Mouse (Mus musculus) CH12.LX (cell line): ENCODE measurements around the gene Sctr. TPM values are rescaled to one million over a fixed set of nuclear protein-coding genes. Genes with fewer than 3 reads are reported as not detected.

ENCODE experiments used
- DNase-seq: peaks from one replicate; pipeline ENCODE4 v3.0.0-alpha.2; 2013; ENCODE audit errors: extremely low read depth
- H3K27ac ChIP-seq: 2 replicates; pipeline ENCODE4 v1.5.1; 2012; ENCODE audit warnings: low read depth, mild to moderate bottlenecking, control low read depth, moderate library complexity; ENCODE audit not compliant: insufficient read depth
- H3K27me3 ChIP-seq: replicated peaks from 2 replicates; pipeline ENCODE3; 2012; ENCODE audit warnings: inconsistent platforms
- H3K36me3 ChIP-seq, 2 experiments: replicated peaks in 1 of 2; 2 replicates each; pipeline versions ENCODE3 to v1.6.1; 2012; ENCODE audit warnings: inconsistent platforms in 1 of 2, low read length in 1 of 2, mild to moderate bottlenecking in 1 of 2, mixed read lengths in 1 of 2, moderate library complexity in 1 of 2; ENCODE audit not compliant: control insufficient read depth in 1 of 2, insufficient read depth in 1 of 2
- H3K4me1 ChIP-seq, 2 experiments: 2 replicates each; pipeline ENCODE4 v1.6.1; 2012; ENCODE audit warnings: inconsistent platforms in 1 of 2, moderate library complexity in 1 of 2; ENCODE audit not compliant: insufficient read depth in 2 of 2, control insufficient read depth in 1 of 2
- H3K4me2 ChIP-seq: 2 replicates; pipeline ENCODE4 v1.6.1; 2012; ENCODE audit warnings: low read depth, mild to moderate bottlenecking, control low read depth; ENCODE audit not compliant: poor library complexity, insufficient read depth, severe bottlenecking
- H3K4me3 ChIP-seq, 3 experiments: fragments of 150-350 bp in 1 of 3; sonication (generic) in 1 of 3; replicated peaks in 1 of 3; 2 replicates each; pipeline versions ENCODE3 to v1.5.1; 2011 to 2012; ENCODE audit warnings: low read depth in 2 of 3, low read length in 2 of 3, mild to moderate bottlenecking in 2 of 3, moderate library complexity in 2 of 3, control low read depth in 1 of 3, improper control_type of control experiment in 1 of 3, inconsistent platforms in 1 of 3, mixed read lengths in 1 of 3; ENCODE audit not compliant: poor library complexity in 1 of 3
- H3K79me2 ChIP-seq: replicated peaks from 2 replicates; pipeline ENCODE4 v1.6.1; 2012; ENCODE audit warnings: mild to moderate bottlenecking, moderate library complexity; ENCODE audit not compliant: control insufficient read depth, poor library complexity, insufficient read depth, severe bottlenecking; ENCODE audit errors: extremely low read depth
- H3K9ac ChIP-seq: 2 replicates; pipeline ENCODE4 v1.6.1; 2012; ENCODE audit warnings: low read depth, mild to moderate bottlenecking, control low read depth, moderate library complexity; ENCODE audit not compliant: insufficient read depth
- H3K9me3 ChIP-seq: replicated peaks from 2 replicates; pipeline ENCODE3; 2012; ENCODE audit warnings: low read length, inconsistent platforms, mixed read lengths
- BHLHE40 ChIP-seq: IDR thresholded peaks from 2 replicates; pipeline ENCODE4 v1.6.1; 2011; ENCODE audit warnings: mild to moderate bottlenecking, low read depth, low read length, improper control_type of control experiment
- CHD2 ChIP-seq: IDR thresholded peaks from 2 replicates; pipeline ENCODE4 v1.6.1; 2011; ENCODE audit warnings: low read length, improper control_type of control experiment
- CTCF ChIP-seq, 2 experiments: IDR thresholded peaks in 1 of 2; conservative IDR thresholded peaks in 1 of 2; 2 replicates each; pipeline ENCODE4 v1.5.1; 2011 to 2012; ENCODE audit warnings: low read depth in 2 of 2, low read length in 2 of 2, improper control_type of control experiment in 1 of 2, inconsistent platforms in 1 of 2, mild to moderate bottlenecking in 1 of 2, moderate library complexity in 1 of 2
- HCFC1 ChIP-seq: IDR thresholded peaks from 2 replicates; pipeline ENCODE4 v1.6.1; 2012; ENCODE audit warnings: low read depth, mild to moderate bottlenecking, inconsistent platforms, low read length, improper control_type of control experiment
- IRF4 ChIP-seq: IDR thresholded peaks from 2 replicates; pipeline ENCODE4 v1.6.1; 2014; ENCODE audit warnings: low read depth, mild to moderate bottlenecking, inconsistent platforms, low read length, improper control_type of control experiment
- JUN ChIP-seq: IDR thresholded peaks from 2 replicates; pipeline ENCODE4 v1.6.1; 2011; ENCODE audit warnings: low read depth, mild to moderate bottlenecking, low read length, improper control_type of control experiment, moderate library complexity; ENCODE audit not compliant: insufficient read depth
- MXI1 ChIP-seq: IDR thresholded peaks from 2 replicates; pipeline ENCODE4 v1.6.1; 2011; ENCODE audit warnings: mild to moderate bottlenecking, low read depth, low read length, improper control_type of control experiment
- NRF1 ChIP-seq: IDR thresholded peaks from 2 replicates; pipeline ENCODE4 v1.6.1; 2014; ENCODE audit warnings: low read depth, mild to moderate bottlenecking, inconsistent platforms, low read length, improper control_type of control experiment, moderate library complexity
- PAX5 ChIP-seq: IDR thresholded peaks from 2 replicates; pipeline ENCODE4 v1.6.1; 2012; ENCODE audit warnings: low read length, inconsistent platforms, mixed read lengths
- RAD21 ChIP-seq: IDR thresholded peaks from 2 replicates; pipeline ENCODE4 v1.6.1; 2011; ENCODE audit warnings: low read depth, mild to moderate bottlenecking, low read length, improper control_type of control experiment, moderate library complexity
- RCOR1 ChIP-seq: conservative IDR thresholded peaks from 2 replicates; pipeline ENCODE4 v1.6.1; 2012; ENCODE audit warnings: low read depth, mild to moderate bottlenecking, inconsistent platforms, low read length, improper control_type of control experiment
- SIN3A ChIP-seq: IDR thresholded peaks from 2 replicates; pipeline ENCODE4 v1.6.1; 2012; ENCODE audit warnings: low read length, improper control_type of control experiment, inconsistent platforms
- SMC3 ChIP-seq: IDR thresholded peaks from 2 replicates; pipeline ENCODE4 v1.6.1; 2011; ENCODE audit warnings: low read depth, low read length, improper control_type of control experiment
- TBP ChIP-seq: conservative IDR thresholded peaks from 2 replicates; pipeline ENCODE4 v1.6.1; 2011; ENCODE audit warnings: low read depth, low read length, improper control_type of control experiment
- ZKSCAN1 ChIP-seq: IDR thresholded peaks from 2 replicates; pipeline ENCODE4 v1.6.1; 2012; ENCODE audit warnings: low read depth, inconsistent platforms, low read length, improper control_type of control experiment, borderline replicate concordance
- ZMIZ1 ChIP-seq: IDR thresholded peaks from 2 replicates; pipeline ENCODE4 v1.6.1; 2012; ENCODE audit warnings: low read depth, mild to moderate bottlenecking, inconsistent platforms, low read length, improper control_type of control experiment
- dilution Hi-C: fragments of 300-500 bp; cut with MboI; formaldehyde crosslinking; loops from 2 replicates; pipeline ENCODE4 v1.14.3; 2020; ENCODE audit warnings: low sequenced_read_pairs; ENCODE audit not compliant: extremely low pct_unique_long_range_greater_than_20kb, extremely low pct_ligation_motif_present
- in situ Hi-C: fragments of 300-500 bp; cut with MboI; formaldehyde crosslinking; loops from 3 replicates; pipeline ENCODE4 v1.14.3; 2019; ENCODE audit warnings: low sequenced_read_pairs, low pct_ligation_motif_present, low pct_unique_long_range_greater_than_20kb, mixed read lengths
- polyA plus RNA-seq: library from polyadenylated mRNA; unstranded; fragments of >175 nt; gene quantifications from 2 replicates; pipeline ENCODE4 v1.2.1, GENCODE M21; 2012; ENCODE audit warnings: low read depth; ENCODE audit not compliant: insufficient read length
- total RNA-seq, 2 experiments: library from RNA; depleted of rRNA; stranded (reverse); fragments of 300-350 nt in 1 of 2; fragments of >200 nt in 1 of 2; gene quantifications; 2 replicates each; pipeline ENCODE4 v1.2.3; 2012 to 2014

The Sctr gene
- total and polyA plus RNA-seq, 3 experiments, result not detected

DNA sequence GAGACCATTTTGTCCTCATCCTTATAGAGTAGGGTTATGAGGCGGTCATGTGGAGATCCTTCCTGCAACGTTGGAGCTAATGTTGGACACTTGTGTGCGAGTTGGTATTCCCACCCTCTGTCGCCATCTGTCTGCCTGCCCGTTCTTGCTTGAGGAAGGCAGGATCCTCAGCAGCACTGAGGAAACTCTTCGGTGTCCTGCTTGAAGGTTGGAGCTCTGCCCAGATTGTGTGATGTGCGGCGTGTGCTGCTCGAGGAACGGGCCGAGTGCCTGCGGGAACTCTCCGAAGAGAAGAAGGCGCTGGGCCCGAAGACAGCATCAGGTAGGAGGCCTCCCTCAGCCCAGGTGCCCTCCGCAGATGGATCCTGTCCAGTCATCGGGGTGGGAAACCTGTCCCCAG, 15.3 kb downstream of the Sctr start:
- Histone ChIP-seq H3K9ac (no peak overlapping the region), H3K79me2 (no peaks in the 10 kb centered on the region), H3K27ac (no peak overlapping the region), H3K9me3 (no peaks in the 10 kb centered on the region), H3K4me2 (no peak overlapping the region), H3K4me3 (no peak overlapping the region), H3K4me1 (peaks cover 12 to 23% of the 10 kb centered on the region in 2 experiments), H3K27me3 (no peaks in the 10 kb centered on the region), H3K36me3 (no peaks in the 10 kb centered on the region)
- DNase-seq, result no peak
- dilution Hi-C loops, result no loop called here
- TF ChIP-seq PAX5, result no peak
- in situ Hi-C loops, result no loop called here

DNA sequence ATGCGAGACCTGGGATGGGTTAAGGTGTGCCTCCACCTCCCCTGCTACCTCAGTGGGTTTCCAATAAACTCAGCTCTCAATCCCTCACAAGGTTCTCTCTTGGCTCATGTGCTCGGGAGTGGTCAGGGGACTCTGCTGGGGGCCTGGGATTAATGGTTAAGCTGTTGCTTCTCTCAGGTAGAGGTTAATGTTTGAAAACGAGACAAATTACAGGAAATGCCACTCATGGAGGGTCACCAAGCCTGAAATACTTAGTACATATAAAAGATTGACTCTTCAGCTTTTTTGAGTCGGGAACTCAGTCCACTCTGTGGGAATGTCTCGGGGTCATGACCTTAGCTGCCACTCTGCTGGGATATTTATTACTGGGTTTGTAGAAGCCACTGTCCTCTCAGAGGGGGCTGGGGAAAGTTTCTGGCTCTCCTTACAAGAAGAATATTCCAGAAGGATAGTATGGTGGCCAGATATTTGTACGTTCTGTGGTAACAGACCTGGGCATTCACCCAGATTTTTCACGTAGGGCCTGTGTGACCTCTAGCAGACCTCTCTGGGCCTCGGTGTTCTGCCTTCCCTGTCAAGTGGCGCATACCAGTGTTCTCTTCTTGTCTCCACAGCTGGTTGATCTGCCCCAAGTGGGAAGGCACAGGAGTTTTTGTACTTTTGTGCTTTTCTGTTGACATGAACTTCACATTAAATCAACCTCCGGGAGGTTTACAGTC, 17.8 kb downstream of the Sctr start:
- H3K79me2 ChIP-seq, result no peaks in the 10 kb centered on the region
- no peak overlapping the region for H3K4me2 ChIP-seq
- no peak for DNase-seq
- H3K9ac ChIP-seq, result no peak overlapping the region
- H3K4me1 ChIP-seq, result peaks cover 10 to 20% of the 10 kb centered on the region in 2 experiments; a peak in 3 of 4 replicates
- dilution Hi-C loops (no loop called here), in situ Hi-C loops (no loop called here)
- no peak overlapping the region for H3K4me3 ChIP-seq
- H3K9me3 ChIP-seq, result no peaks in the 10 kb centered on the region
- no peak overlapping the region for H3K27ac ChIP-seq
- no peak for TF ChIP-seq IRF4
- TF ChIP-seq BHLHE40, result no peak
- TF ChIP-seq CTCF (conservative IDR thresholded peaks at IDR 0.05 in 1 of 2, IDR thresholded peaks at IDR 0.05 in 1 of 2; ENCODE audit: low read depth in 2 of 2, low read length in 2 of 2), result no peak
- TF ChIP-seq MXI1, result no peak
- no peak for TF ChIP-seq SMC3
- no peak for TF ChIP-seq SIN3A
- TF ChIP-seq TBP, result no peak
- TF ChIP-seq ZKSCAN1, result no peak
- TF ChIP-seq ZMIZ1, result no peak
- TF ChIP-seq HCFC1, result no peak
- no peak for TF ChIP-seq JUN
- TF ChIP-seq NRF1, result no peak
- TF ChIP-seq CHD2, result no peak
- TF ChIP-seq RAD21, result no peak
- no peak for TF ChIP-seq RCOR1
- no peaks in the 10 kb centered on the region for H3K36me3 ChIP-seq
- no peaks in the 10 kb centered on the region for H3K27me3 ChIP-seq
